Mouse (Mus musculus): ENCODE measurements at regions not wholly inside any gene's neighbourhood (a gene's known extent, or its start where the extent isn't known, plus 50 kb on each side); places are given as distances from the start of the nearest gene placed in this dataset.

DNA sequence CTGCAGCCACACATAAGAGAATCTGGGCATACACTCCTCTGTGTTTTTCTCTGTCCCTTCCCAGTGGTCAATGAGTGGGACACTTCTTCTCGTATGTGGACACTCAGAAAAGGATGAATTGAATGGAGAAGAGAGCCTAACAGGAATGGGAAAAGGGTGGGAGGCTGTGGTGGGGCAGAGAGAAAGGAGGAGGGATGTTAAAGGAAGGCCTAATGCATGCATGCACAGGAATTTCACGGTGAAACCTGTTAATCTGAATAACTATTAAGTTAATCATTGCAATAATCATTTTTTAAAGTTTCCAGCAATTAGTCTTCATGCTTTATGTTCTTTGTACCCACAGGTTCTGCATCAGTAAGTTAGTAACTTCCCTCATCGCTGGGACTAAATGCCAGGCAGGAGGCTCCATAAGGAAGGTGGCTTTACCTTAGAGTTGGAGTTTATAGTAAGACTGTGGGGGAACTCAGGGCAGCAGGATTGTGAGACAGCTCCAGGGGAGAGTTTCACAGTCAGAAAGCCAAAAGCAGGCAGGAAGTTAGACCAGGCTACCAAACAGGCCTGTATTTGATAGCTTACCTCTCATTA, 305.3 kb upstream of the Adamts16 start:
- H3K9me3 ChIP-seq (ENCODE audit: control insufficient read depth, low read length) = no peaks in the 10 kb centered on the region
- no peak for ATAC-seq (ENCODE audit: low read depth)
- H3K4me1 ChIP-seq (ENCODE audit: control insufficient read depth, insufficient read depth, low read length) = no peaks in the 10 kb centered on the region
- H3K4me3 ChIP-seq (ENCODE audit: low read depth, low read length) = no peak overlapping the region
- no peak overlapping the region for H3K4me2 ChIP-seq (ENCODE audit: low read depth, low read length)
- no peaks in the 10 kb centered on the region for H3K27me3 ChIP-seq (ENCODE audit: control insufficient read depth, insufficient read depth, low read length)
- no peaks in the 10 kb centered on the region for H3K36me3 ChIP-seq (ENCODE audit: control insufficient read depth, insufficient read depth, low read length)
- WGBS = 68% methylated on average over 3 of the region's 3 CpGs
- H3K9ac ChIP-seq (replicated peaks; ENCODE audit: low read depth, low read length) = no peak overlapping the region
- no peak overlapping the region for H3K27ac ChIP-seq (ENCODE audit: low read depth, low read length)

DNA sequence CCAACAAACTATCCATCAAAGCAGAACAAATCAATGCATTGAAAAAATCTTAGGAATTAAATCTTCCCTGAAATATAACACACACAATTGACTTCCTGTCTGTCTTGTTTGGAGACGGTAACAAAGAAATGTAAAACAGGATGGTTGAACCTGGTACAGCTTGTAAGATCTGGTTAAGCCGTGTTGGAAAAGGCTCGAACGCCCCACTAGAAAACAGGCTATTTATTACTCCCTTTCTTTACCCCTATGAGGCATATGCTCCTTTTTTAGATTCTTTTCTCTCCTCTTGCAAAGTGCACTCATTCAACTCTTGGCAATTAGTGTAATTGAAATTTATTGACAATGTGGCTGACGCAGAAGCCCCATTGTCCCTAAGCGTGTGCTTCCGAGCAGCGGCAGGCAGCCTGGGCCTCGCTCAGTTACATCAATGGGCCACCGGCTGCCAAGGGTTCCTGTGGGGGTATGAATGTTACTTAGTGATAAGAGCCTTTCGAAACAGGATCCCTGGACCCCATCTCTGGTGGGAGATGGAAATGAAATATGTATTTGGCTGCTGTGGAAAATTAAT, 297.2 kb upstream of the Adamts16 start:
- Histone ChIP-seq H3K4me3 (ENCODE audit: low read depth, low read length) (no peak overlapping the region), H3K27me3 (ENCODE audit: control insufficient read depth, insufficient read depth, low read length) (no peaks in the 10 kb centered on the region), H3K27ac (ENCODE audit: low read depth, low read length) (no peak overlapping the region), H3K9ac (replicated peaks; ENCODE audit: low read depth, low read length) (no peak overlapping the region), H3K4me2 (ENCODE audit: low read depth, low read length) (no peak overlapping the region), H3K36me3 (ENCODE audit: control insufficient read depth, insufficient read depth, low read length) (no peaks in the 10 kb centered on the region), H3K4me1 (ENCODE audit: control insufficient read depth, insufficient read depth, low read length) (peaks cover 8% of the 10 kb centered on the region; the same call in 1 of the 2 replicates), H3K9me3 (ENCODE audit: control insufficient read depth, low read length) (no peaks in the 10 kb centered on the region)
- WGBS = 18% methylated on average over 11 of the region's 11 CpGs
- peak; percentile 73; the same call in 1 of the 2 replicates for ATAC-seq (ENCODE audit: low read depth)

DNA sequence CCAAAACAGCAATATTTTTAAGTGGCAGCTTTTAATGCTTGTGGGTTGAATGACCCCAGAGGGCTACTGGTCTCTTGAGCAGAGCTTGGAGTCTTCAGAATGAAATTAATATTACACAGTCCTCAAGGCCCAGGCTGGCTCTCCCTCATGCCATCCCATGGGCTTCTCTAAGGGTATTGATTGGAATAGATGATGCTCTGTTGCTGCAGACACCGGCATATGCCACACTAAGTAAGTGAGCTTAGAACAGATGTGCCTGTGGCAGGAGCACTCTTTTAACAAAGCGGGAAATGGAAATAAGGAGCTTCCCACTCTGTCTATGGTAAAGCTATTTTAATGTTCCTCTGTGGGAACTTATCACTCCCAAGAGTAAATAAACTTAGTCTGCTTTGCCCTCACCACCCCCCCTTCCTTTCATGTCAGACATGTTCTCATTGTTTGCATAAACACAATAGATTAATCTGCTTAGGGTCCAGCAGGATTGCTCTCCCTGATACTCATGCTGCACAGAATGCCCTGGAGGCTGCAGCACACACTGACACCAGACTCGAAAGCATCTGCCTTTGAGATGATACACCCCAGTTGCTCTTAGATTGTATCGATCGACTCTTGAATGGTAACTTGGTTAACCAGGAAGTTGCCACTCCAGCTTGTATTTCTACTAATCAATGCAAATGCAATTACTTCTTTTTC, 294.5 kb upstream of the Adamts16 start:
- ATAC-seq (ENCODE audit: low read depth) = peak; percentile 66; the same call in 1 of the 2 replicates
- no peak overlapping the region for H3K9ac ChIP-seq (replicated peaks; ENCODE audit: low read depth, low read length)
- 30% methylated on average over 5 of the region's 5 CpGs for WGBS

DNA sequence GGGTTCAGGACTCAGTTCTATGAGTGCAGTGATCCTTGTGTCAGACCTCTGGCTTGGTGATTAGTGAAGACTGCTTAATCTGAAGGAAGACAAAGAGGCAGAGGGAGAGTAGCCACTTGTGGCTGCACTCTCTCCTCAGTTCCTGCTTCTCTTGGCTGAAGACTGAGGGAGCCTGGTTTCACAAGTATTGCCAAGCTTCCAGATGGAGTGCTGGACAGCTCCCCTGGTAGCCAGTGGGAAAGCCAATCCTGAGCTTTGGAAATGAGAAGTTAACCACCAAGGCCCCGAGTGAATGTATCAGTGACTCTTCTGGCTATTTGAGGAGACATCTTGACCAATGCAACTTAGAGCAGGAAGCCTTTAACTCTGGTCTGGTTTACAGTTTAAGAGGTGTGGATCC, 279.9 kb upstream of the Adamts16 start:
- Histone ChIP-seq H3K9ac (replicated peaks; ENCODE audit: low read depth, low read length) (no peak overlapping the region), H3K4me2 (ENCODE audit: low read depth, low read length) (no peak overlapping the region), H3K36me3 (ENCODE audit: control insufficient read depth, insufficient read depth, low read length) (no peaks in the 10 kb centered on the region), H3K27me3 (ENCODE audit: control insufficient read depth, insufficient read depth, low read length) (no peaks in the 10 kb centered on the region), H3K4me1 (ENCODE audit: control insufficient read depth, insufficient read depth, low read length) (no peaks in the 10 kb centered on the region), H3K27ac (ENCODE audit: low read depth, low read length) (no peak overlapping the region), H3K4me3 (ENCODE audit: low read depth, low read length) (no peak overlapping the region), H3K9me3 (ENCODE audit: control insufficient read depth, low read length) (no peaks in the 10 kb centered on the region)
- WGBS = 22% methylated on average over 1 of the region's 1 CpGs
- no peak for ATAC-seq (ENCODE audit: low read depth)

More for the DNA sequence above, 294.5 kb upstream of the Adamts16 start:
- H3K4me3 ChIP-seq (ENCODE audit: low read depth, low read length) = no peak overlapping the region
- H3K27ac ChIP-seq (ENCODE audit: low read depth, low read length) = no peak overlapping the region
- peaks cover 8% of the 10 kb centered on the region; the same call in 1 of the 2 replicates for H3K4me1 ChIP-seq (ENCODE audit: control insufficient read depth, insufficient read depth, low read length)
- no peaks in the 10 kb centered on the region for H3K27me3 ChIP-seq (ENCODE audit: control insufficient read depth, insufficient read depth, low read length)
- no peak overlapping the region for H3K4me2 ChIP-seq (ENCODE audit: low read depth, low read length)
- H3K36me3 ChIP-seq (ENCODE audit: control insufficient read depth, insufficient read depth, low read length) = no peaks in the 10 kb centered on the region
- no peaks in the 10 kb centered on the region for H3K9me3 ChIP-seq (ENCODE audit: control insufficient read depth, low read length)

DNA sequence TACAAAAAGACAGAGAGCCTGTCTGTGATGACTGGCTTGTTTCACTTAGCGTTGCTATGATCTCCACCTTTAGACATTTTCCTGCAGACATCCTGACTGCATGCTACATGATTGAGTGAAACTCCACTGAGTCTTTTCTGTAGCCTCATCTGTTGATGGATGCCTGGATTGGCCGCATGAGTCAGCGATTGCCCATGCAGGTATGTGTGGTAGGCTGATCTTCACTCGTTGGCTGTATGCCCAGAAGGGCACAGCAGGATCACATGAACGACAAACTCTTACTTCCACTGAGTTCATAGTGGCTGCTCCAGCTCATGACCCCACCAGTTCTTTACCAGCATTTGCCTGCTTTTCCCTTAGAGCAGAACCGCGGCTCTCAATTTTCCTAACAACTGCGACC, 266.6 kb upstream of the Adamts16 start:
- Histone ChIP-seq H3K9me3 (ENCODE audit: control insufficient read depth, low read length) (no peaks in the 10 kb centered on the region), H3K36me3 (ENCODE audit: control insufficient read depth, insufficient read depth, low read length) (no peaks in the 10 kb centered on the region), H3K4me3 (ENCODE audit: low read depth, low read length) (no peak overlapping the region), H3K27me3 (ENCODE audit: control insufficient read depth, insufficient read depth, low read length) (peaks cover 3% of the 10 kb centered on the region), H3K4me2 (ENCODE audit: low read depth, low read length) (no peak overlapping the region), H3K27ac (ENCODE audit: low read depth, low read length) (no peak overlapping the region), H3K4me1 (ENCODE audit: control insufficient read depth, insufficient read depth, low read length) (peaks cover 8% of the 10 kb centered on the region), H3K9ac (replicated peaks; ENCODE audit: low read depth, low read length) (no peak overlapping the region)
- ATAC-seq (ENCODE audit: low read depth) = no peak
- WGBS = 85% methylated on average over 8 of the region's 8 CpGs

DNA sequence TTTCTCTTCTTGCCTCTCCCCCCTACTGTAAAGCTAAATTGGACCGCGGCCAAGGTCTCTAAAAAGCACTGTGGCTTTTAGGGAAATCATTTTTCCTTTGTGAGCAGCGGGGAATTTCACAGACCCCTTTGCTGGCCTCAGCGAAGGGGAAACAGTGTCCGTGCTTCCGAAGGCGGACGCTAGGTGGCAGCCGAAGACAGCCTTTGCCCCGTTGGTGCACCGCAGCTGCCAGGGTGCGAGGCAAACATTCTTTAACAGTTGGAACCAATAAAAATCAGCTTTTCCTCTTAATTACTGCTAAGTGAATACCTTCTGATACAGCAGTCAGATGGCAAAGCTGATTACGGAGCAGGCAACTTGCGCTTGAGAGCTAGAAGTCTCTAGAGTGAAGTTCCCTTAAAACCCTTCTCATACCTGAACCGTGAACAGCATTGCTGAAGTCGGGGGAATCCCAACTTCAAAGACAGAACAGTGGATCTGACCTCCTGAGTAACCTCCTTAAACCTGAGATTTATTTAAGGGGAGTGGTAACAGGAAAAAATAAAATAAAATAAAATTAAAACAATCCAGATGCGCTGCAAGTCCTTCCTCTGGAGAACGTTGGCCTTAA, 263.7 kb upstream of the Adamts16 start:
- 10% methylated on average over 18 of the region's 18 CpGs for WGBS
- H3K36me3 ChIP-seq (ENCODE audit: control insufficient read depth, insufficient read depth, low read length) = no peaks in the 10 kb centered on the region
- peaks cover 3% of the 10 kb centered on the region for H3K27me3 ChIP-seq (ENCODE audit: control insufficient read depth, insufficient read depth, low read length)
- H3K4me1 ChIP-seq (ENCODE audit: control insufficient read depth, insufficient read depth, low read length) = peaks cover 8% of the 10 kb centered on the region
- H3K9me3 ChIP-seq (ENCODE audit: control insufficient read depth, low read length) = no peaks in the 10 kb centered on the region
- no peak overlapping the region for H3K27ac ChIP-seq (ENCODE audit: low read depth, low read length)
- peak overlapping the region; percentile 47; the same call in 1 of the 2 replicates for H3K9ac ChIP-seq (replicated peaks; ENCODE audit: low read depth, low read length)
- peak overlapping the region; percentile 29 for H3K4me3 ChIP-seq (ENCODE audit: low read depth, low read length)
- H3K4me2 ChIP-seq (ENCODE audit: low read depth, low read length) = peak overlapping the region; percentile 66
- peak; percentile 91 for ATAC-seq (ENCODE audit: low read depth)

- peak overlapping the region; percentile 47; the same call in 1 of the 2 replicates for H3K9ac ChIP-seq (replicated peaks; ENCODE audit: low read depth, low read length)
- ATAC-seq (ENCODE audit: low read depth) = peak; percentile 41; the same call in 1 of the 2 replicates
- peaks cover 8% of the 10 kb centered on the region for H3K4me1 ChIP-seq (ENCODE audit: control insufficient read depth, insufficient read depth, low read length)
- H3K4me3 ChIP-seq (ENCODE audit: low read depth, low read length) = peak overlapping the region; percentile 29
- H3K27me3 ChIP-seq (ENCODE audit: control insufficient read depth, insufficient read depth, low read length) = peaks cover 3% of the 10 kb centered on the region
- H3K4me2 ChIP-seq (ENCODE audit: low read depth, low read length) = peak overlapping the region; percentile 66
- no peaks in the 10 kb centered on the region for H3K36me3 ChIP-seq (ENCODE audit: control insufficient read depth, insufficient read depth, low read length)
- no peaks in the 10 kb centered on the region for H3K9me3 ChIP-seq (ENCODE audit: control insufficient read depth, low read length)
- no peak overlapping the region for H3K27ac ChIP-seq (ENCODE audit: low read depth, low read length)
- WGBS = 9% methylated on average over 22 of the region's 22 CpGs
These were observed 263.0 kb upstream of the Adamts16 start for GRCm38 (mm10) chr13:71104419-71105228.

GRCm38 (mm10) chr13:71084301-71084700, 242.7 kb upstream of the Adamts16 start:
- no peaks in the 10 kb centered on the region for H3K9me3 ChIP-seq (ENCODE audit: control insufficient read depth, low read length)
- no peak overlapping the region for H3K9ac ChIP-seq (replicated peaks; ENCODE audit: low read depth, low read length)
- H3K4me2 ChIP-seq (ENCODE audit: low read depth, low read length) = no peak overlapping the region
- no peak for ATAC-seq (ENCODE audit: low read depth)
- H3K4me1 ChIP-seq (ENCODE audit: control insufficient read depth, insufficient read depth, low read length) = no peaks in the 10 kb centered on the region
- H3K27ac ChIP-seq (ENCODE audit: low read depth, low read length) = no peak overlapping the region
- no peaks in the 10 kb centered on the region for H3K27me3 ChIP-seq (ENCODE audit: control insufficient read depth, insufficient read depth, low read length)
- H3K36me3 ChIP-seq (ENCODE audit: control insufficient read depth, insufficient read depth, low read length) = no peaks in the 10 kb centered on the region
- H3K4me3 ChIP-seq (ENCODE audit: low read depth, low read length) = no peak overlapping the region
- whole genome bisulfite sequencing = 57% methylated on average over 6 of the region's 6 CpGs
